Mouse (Mus musculus) ES-CJ7 (cell line): ENCODE measurements around the gene Mettl6.

ENCODE experiments used
- DNase-seq: peaks from one replicate; pipeline ENCODE4 v3.0.0; 2011; ENCODE audit warnings: low read depth, low spot score

Mettl6 gene

DNA sequence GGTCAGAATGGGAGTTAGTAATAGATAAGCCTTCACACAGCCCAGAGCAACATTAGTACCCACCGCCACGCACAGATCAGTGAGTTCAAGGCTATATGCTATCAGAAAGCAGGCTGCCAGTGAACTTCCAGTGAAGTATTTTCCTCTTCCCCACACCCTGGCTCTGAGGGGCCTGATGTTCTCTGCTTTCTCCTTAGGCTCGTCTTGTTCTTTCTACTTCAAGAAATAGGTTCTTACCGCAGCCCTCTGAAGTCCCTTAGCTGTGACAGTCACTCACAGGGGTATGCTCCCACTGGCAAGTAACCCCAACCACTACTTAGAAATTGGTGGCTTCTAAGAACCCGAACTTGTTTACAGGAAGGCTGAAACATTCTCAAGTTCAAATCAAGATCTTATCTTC, 61.7 kb downstream of the Mettl6 start:
- DNase-seq = no peak

DNA sequence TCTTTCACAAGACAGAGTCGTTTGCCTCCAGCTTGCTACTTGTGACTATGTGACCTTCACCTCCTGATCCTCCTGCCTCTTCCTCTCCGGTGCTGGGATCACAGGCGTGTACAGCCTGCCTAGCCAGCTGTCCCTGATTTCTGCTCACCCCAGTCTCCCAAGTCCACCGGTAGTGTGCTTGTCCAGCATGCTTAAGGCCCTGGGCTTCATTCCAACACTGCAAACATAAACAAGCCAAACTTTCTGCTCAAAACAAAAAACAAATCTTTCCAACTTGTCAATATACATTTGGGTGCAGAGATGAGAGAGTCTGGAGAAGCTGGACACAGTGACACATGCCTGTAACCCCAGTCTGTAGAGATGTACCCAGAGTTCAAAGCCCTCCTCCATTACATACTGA, 62.4 kb downstream of the Mettl6 start:
- no peak for DNase-seq

- no peak for DNase-seq
Measured at GRCm38 (mm10) chr14:31431789-31432330, 63.0 kb downstream of the Mettl6 start.

DNA sequence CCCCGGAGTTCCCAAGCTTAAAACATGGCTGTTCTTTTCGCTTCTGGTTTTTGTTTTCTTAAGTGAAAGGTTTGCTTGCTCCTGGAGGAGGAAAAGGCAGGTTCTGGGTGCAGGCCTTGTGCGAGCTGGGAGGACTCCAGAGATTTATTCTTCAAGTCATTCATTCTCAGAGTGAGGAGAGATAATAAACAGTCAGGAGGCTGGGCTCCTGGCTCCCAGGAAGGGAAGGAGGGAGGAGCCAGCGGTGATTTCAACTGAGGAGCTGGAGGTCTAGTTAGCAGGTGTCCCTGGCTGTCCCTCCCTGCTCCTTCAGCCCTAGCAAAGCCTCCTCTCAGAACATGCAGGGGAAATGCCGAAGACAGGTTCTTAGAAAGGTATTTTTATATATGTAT, 65.8 kb downstream of the Mettl6 start:
- DNase-seq = no peak

- DNase-seq = no peak
Measured at GRCm38 (mm10) chr14:31428211-31429003, 66.4 kb downstream of the Mettl6 start.
